Mouse (Mus musculus) lung, adult 2 months (tissue): Measurements from ENCODE around the gene Mbnl2.

Source experiments
- CTCF ChIP-seq: fragments of 200-500 bp; IDR thresholded peaks from 2 replicates; pipeline ENCODE4 v1.5.1; 2011; ENCODE audit warnings: mild to moderate bottlenecking, low read length, control low read depth; ENCODE audit not compliant: insufficient read depth
- POLR2A ChIP-seq: fragments of 200-500 bp; IDR thresholded peaks from 2 replicates; pipeline ENCODE4 v1.6.1; 2011; ENCODE audit warnings: low read depth, mild to moderate bottlenecking, control low read depth, low read length, borderline replicate concordance; ENCODE audit errors: extremely low read depth

GRCm38 (mm10) chr14:120355040-120355741 lies 79.7 kb downstream of the Mbnl2 start:
- no peak for TF ChIP-seq CTCF
- no peak for TF ChIP-seq POLR2A
